Mouse (Mus musculus) lung, embryonic 16.5 days (tissue): ENCODE measurements at regions not wholly inside any gene's neighbourhood (a gene's known extent, or its start where the extent isn't known, plus 50 kb on each side); places are given as distances from the start of the nearest gene placed in this dataset.

Experiments used
- ATAC-seq: fragments of 200-750 bp; cut with Nextera tagmentation; 2 replicates; pipeline ENCODE4 v1.8.0; 2017; ENCODE audit warnings: low read depth, mild to moderate bottlenecking, moderate library complexity
- H3K27ac ChIP-seq: fragments of 300-500 bp; sonication (generic); 2 replicates; pipeline ENCODE4 v1.5.1; 2014; ENCODE audit warnings: mild to moderate bottlenecking, control low read depth, low read length
- H3K27me3 ChIP-seq: fragments of 300-500 bp; sonication (generic); 2 replicates; pipeline ENCODE4 v1.6.1; 2014; ENCODE audit warnings: low read depth, low read length, mixed read lengths; ENCODE audit not compliant: control insufficient read depth, insufficient read depth
- H3K36me3 ChIP-seq: fragments of 300-500 bp; sonication (generic); 2 replicates; pipeline ENCODE4 v1.6.1; 2014; ENCODE audit warnings: low read length; ENCODE audit not compliant: control insufficient read depth, insufficient read depth
- H3K4me1 ChIP-seq: fragments of 300-500 bp; sonication (generic); replicated peaks from 2 replicates; pipeline ENCODE4 v1.6.1; 2014; ENCODE audit warnings: low read length, mixed read lengths; ENCODE audit not compliant: control insufficient read depth, insufficient read depth
- H3K4me2 ChIP-seq: fragments of 300-500 bp; sonication (generic); 2 replicates; pipeline ENCODE4 v1.6.1; 2014; ENCODE audit warnings: low read depth, low read length, control low read depth
- H3K4me3 ChIP-seq: fragments of 300-500 bp; sonication (generic); 2 replicates; pipeline ENCODE4 v1.5.1; 2014; ENCODE audit warnings: mild to moderate bottlenecking, low read length, control low read depth
- H3K9ac ChIP-seq: fragments of 300-500 bp; sonication (generic); 2 replicates; pipeline ENCODE4 v1.6.1; 2014; ENCODE audit warnings: low read length, control low read depth
- H3K9me3 ChIP-seq: fragments of 300-500 bp; sonication (generic); 2 replicates; pipeline ENCODE4 v1.6.1; 2016; ENCODE audit warnings: low read length; ENCODE audit not compliant: control insufficient read depth
- WGBS: fragments of 180-500 bp; shearing (Covaris S2); extraction: QIAGEN DNeasy Blood & Tissue Kit; methylation state at CpG from one replicate; pipeline ENCODE4 v1.1.7; 2014; 5-methylcytosine and 5-hydroxymethylcytosine counted together

DNA sequence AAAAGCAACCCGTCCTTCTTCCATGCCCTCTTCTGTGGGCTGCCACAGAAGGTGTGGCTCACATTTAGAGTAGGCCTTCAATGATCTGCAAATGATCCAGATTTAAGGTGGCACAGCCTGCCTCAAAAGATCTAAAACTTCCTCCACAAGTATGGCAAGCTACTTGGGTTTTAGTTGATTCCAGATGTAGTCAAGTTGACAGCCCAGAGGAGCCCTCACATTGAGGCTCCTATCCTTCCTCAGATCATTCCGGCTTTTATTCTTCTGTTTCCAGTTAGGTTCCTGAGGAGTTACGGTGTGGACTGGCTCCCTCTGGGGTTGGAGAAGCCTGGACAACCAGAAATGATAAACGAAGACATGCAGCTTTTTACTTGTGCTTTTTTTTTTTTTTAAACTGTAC is 78.8 kb upstream of the Mgme1 start:
- WGBS: 83% methylated on average over 4 of the region's 4 CpGs

DNA sequence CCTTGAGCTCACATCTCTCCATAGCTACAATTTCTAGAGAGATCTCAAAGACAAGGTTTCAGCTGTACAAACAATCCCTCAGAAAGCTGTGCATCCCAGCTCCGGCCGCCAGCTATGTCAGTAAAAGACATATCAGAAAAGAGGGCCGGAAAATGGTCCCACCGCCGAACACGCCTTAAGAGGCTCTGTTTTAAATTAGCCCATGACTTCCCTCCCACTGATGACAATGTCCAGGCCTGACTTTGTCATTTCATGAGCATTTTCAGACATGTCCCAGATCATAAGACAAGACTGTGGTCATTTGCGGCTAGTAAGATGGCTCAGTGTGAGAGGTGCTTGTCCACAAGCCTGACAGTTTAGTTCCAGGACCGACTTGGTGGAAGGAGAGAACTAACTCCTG is 78.0 kb upstream of the Mgme1 start:
- Histone ChIP-seq H3K36me3 (no peaks in the 10 kb centered on the region), H3K9me3 (no peaks in the 10 kb centered on the region), H3K4me1 (no peaks in the 10 kb centered on the region), H3K27me3 (no peaks in the 10 kb centered on the region), H3K4me2 (no peak overlapping the region), H3K4me3 (no peak overlapping the region), H3K9ac (no peak overlapping the region), H3K27ac (no peak overlapping the region)
- ATAC-seq: no peak
- 82% methylated on average over 8 of the region's 8 CpGs for WGBS

More for the DNA sequence above, 78.8 kb upstream of the Mgme1 start:
- no peak for ATAC-seq
- no peak overlapping the region for H3K4me2 ChIP-seq
- no peaks in the 10 kb centered on the region for H3K9me3 ChIP-seq
- no peaks in the 10 kb centered on the region for H3K4me1 ChIP-seq
- H3K27me3 ChIP-seq: no peaks in the 10 kb centered on the region
- no peak overlapping the region for H3K27ac ChIP-seq
- no peak overlapping the region for H3K9ac ChIP-seq
- H3K4me3 ChIP-seq: no peak overlapping the region
- H3K36me3 ChIP-seq: no peaks in the 10 kb centered on the region

DNA sequence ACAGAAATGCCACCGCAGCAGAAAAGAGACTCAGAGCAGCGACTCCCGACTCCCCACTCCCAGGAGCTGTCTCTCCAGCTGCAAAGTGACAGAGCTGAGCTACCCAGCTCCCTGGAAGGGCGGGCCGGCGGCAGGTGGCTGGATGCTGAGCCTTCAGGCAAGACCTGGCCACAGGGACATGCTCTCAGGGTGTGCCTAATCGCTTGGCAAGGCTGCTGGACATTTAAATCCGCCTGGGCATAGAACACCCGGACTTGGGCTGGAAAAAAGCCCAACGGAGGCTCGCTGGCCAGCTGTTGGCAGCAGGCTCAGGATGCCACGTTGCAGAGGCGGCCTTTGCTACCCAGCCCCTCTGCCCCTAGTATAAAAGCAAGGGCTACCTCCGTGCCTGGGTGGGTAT is 74.6 kb upstream of the Mgme1 start:
- 46% methylated on average over 14 of the region's 14 CpGs for WGBS
- H3K4me1 ChIP-seq: peaks cover 5% of the 10 kb centered on the region; the same call in 1 of the 2 replicates
- no peak for ATAC-seq
- H3K4me2 ChIP-seq: no peak overlapping the region
- no peaks in the 10 kb centered on the region for H3K27me3 ChIP-seq
- H3K9me3 ChIP-seq: no peaks in the 10 kb centered on the region
- H3K27ac ChIP-seq: no peak overlapping the region
- no peak overlapping the region for H3K9ac ChIP-seq
- H3K36me3 ChIP-seq: no peaks in the 10 kb centered on the region
- no peak overlapping the region for H3K4me3 ChIP-seq

DNA sequence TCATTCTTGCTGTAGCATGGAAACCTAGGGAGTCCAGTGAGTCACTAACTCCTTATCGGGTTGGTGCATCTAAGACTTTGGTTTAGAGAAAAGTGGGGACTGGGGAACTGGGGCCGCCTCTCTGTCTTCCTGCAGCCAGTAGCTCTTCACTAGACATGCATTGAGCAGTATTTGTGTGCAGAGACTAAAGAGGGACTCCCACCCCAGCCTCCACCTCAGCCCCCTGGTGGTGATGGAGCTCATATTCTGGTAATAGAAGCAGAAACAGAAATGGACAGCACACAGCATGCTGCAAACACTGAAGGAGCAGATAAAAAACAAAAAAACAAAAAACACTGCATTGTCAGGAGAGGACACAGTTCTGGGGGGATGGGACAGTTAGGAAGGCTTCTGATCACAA is 73.3 kb upstream of the Mgme1 start:
- peaks cover 5% of the 10 kb centered on the region; the same call in 1 of the 2 replicates for H3K4me1 ChIP-seq
- no peak overlapping the region for H3K4me3 ChIP-seq
- ATAC-seq: peak; percentile 59; the same call in 1 of the 2 replicates
- no peaks in the 10 kb centered on the region for H3K9me3 ChIP-seq
- H3K4me2 ChIP-seq: no peak overlapping the region
- H3K27ac ChIP-seq: no peak overlapping the region
- WGBS: 63% methylated on average over 2 of the region's 2 CpGs
- no peak overlapping the region for H3K9ac ChIP-seq
- H3K36me3 ChIP-seq: no peaks in the 10 kb centered on the region
- no peaks in the 10 kb centered on the region for H3K27me3 ChIP-seq

DNA sequence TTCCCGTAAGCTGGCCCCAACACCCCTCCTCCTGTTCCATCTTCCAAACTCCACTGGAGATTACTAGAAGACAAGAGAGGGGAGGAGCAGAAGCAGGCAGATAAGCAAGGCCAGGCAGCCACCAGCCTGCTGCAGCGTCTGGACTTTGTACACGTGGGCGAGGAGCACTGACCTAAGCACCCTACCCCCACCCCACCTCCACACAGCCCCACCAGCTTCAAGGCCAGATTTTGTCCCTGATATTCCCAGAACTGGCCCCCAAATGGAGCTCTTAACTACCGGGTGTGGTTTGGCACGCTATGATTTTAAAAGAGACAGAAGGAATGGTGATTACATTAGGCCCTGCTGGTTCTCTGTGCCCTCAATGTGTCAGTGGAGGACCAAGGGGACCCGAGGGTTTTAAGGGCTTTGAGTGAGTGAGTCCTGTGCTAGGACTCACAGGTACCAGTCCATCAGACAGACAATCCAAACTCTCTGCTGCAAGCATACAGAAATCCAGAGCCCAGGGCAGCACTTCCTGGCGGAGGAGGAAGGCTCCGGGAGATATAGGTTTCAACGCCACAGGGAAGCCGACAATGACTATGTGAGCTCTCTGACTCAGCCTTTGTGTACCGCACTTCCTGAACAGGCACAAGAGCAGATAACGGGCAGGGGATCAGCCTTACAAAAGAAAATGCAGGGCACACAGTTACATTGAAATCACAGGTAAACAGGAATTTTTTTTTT is 72.0 kb upstream of the Mgme1 start:
- H3K27ac ChIP-seq: 0 out of 2 replicates have a peak overlapping the region, but pooled peaks have one; percentile 22
- WGBS: 40% methylated on average over 13 of the region's 13 CpGs
- H3K4me1 ChIP-seq: peaks cover 5% of the 10 kb centered on the region; the same call in 1 of the 2 replicates
- no peaks in the 10 kb centered on the region for H3K27me3 ChIP-seq
- no peaks in the 10 kb centered on the region for H3K9me3 ChIP-seq
- no peaks in the 10 kb centered on the region for H3K36me3 ChIP-seq
- 0 out of 2 replicates have a peak, but pooled peaks have one; percentile 37 for ATAC-seq
- no peak overlapping the region for H3K4me3 ChIP-seq
- H3K9ac ChIP-seq: no peak overlapping the region; the same call in 1 of the 2 replicates
- H3K4me2 ChIP-seq: no peak overlapping the region
